In genomic region chr16:24136483-24137148, GRCm38 (mm10) we compare ENCODE assay signal across 18 mouse cellular contexts.
A peak's percentile ranks its signal among the peaks of the same experiment; 100 is the strongest.
DNase-seq lines count a peak whose midpoint lies in the region; ATAC-seq and TF ChIP-seq lines count a peak whose summit lies in the region.
"Had no signal": no experiment of that assay in that cellular context is flagged by ENCODE, and none has a peak within 500 bp of the region (broad histone marks: within the 10 kb centered on the region; RNA-seq: fewer than 3 reads in every experiment).

No protein-coding gene starts in this region.

- no peak overlapping the region for H3K4me2 ChIP-seq in liver, postnatal 0 days (ENCODE audit: low read depth, low read length)
- no peak overlapping the region for H3K4me2 ChIP-seq in liver, embryonic 11.5 days
- H3K4me2 ChIP-seq: forebrain, embryonic 12.5 days; hindbrain, embryonic 14.5 days; limb, embryonic 13.5 days had no signal

- ATAC-seq in liver, postnatal 0 days: no peak
- ATAC-seq in liver, embryonic 11.5 days (replicated peaks; ENCODE audit: low FRiP score): no peak
- ATAC-seq in hematopoietic stem cell, adult 5-6 weeks (replicated peaks in 1 of 2; ENCODE audit: insufficient read depth in 1 of 2, low FRiP score in 2 of 2, low TSS enrichment in 1 of 2, low read depth in 1 of 2, poor library complexity in 2 of 2, severe bottlenecking in 2 of 2): peak; percentile 70 to 86
- ATAC-seq: midbrain, embryonic 16.5 days had no signal

- H3K4me1 ChIP-seq in liver, postnatal 0 days (ENCODE audit: insufficient read depth): peaks cover 6% of the 10 kb centered on the region; the same call in 1 of the 2 replicates
- H3K4me1 ChIP-seq in liver, embryonic 11.5 days (replicated peaks; ENCODE audit: control insufficient read depth, insufficient read depth, low read length): no peaks in the 10 kb centered on the region

- intact Hi-C loops in left cerebral cortex, postnatal 36 days (cut with DNase I): no loop called here

- H3K27ac ChIP-seq in liver, postnatal 0 days (ENCODE audit: low read depth): peak overlapping the region; percentile 13; the same call in 1 of the 2 replicates
- no peak overlapping the region for H3K27ac ChIP-seq in liver, embryonic 11.5 days (ENCODE audit: low read depth, low read length)
- H3K27ac ChIP-seq: embryonic facial prominence, embryonic 10.5 days; forebrain, embryonic 12.5 days; hindbrain, embryonic 14.5 days; limb, embryonic 13.5 days; liver, embryonic 14.5 days had no signal

- TF ChIP-seq CTCF in liver, postnatal 0 days (IDR thresholded peaks at IDR 0.05; ENCODE audit: low read depth): no peak

- H3K36me3 ChIP-seq in liver, postnatal 0 days (replicated peaks; ENCODE audit: insufficient read depth, low read length): no peaks in the 10 kb centered on the region
- no peaks in the 10 kb centered on the region for H3K36me3 ChIP-seq in liver, embryonic 11.5 days (ENCODE audit: control insufficient read depth, insufficient read depth, low read length)
- H3K36me3 ChIP-seq in splenic B cell, adult 2 months (ENCODE audit: control insufficient read depth, insufficient read depth, low read length, poor library complexity, severe bottlenecking): no peaks in the 10 kb centered on the region
- H3K36me3 ChIP-seq: embryonic facial prominence, embryonic 10.5 days; forebrain, embryonic 12.5 days; limb, embryonic 13.5 days had no signal

- 34% methylated on average over 5 of the region's 5 CpGs for WGBS in liver, postnatal 0 days (ENCODE audit: insufficient replicate concordance)
- WGBS in liver, embryonic 11.5 days: 53% methylated on average over 5 of the region's 5 CpGs

- no peak for TF ChIP-seq EP300 in liver, postnatal 0 days (IDR thresholded peaks at IDR 0.05; ENCODE audit: low read depth)

- no peaks in the 10 kb centered on the region for H3K27me3 ChIP-seq in liver, postnatal 0 days (ENCODE audit: insufficient read depth, low read length)
- H3K27me3 ChIP-seq in liver, embryonic 11.5 days (replicated peaks; ENCODE audit: control insufficient read depth, insufficient read depth, low read length): no peaks in the 10 kb centered on the region
- H3K27me3 ChIP-seq in splenic B cell, adult 2 months (ENCODE audit: control insufficient read depth, insufficient read depth, low read length, poor library complexity, severe bottlenecking): no peaks in the 10 kb centered on the region
- H3K27me3 ChIP-seq: forebrain, embryonic 12.5 days; limb, embryonic 13.5 days had no signal

- no peak for DNase-seq in liver, postnatal 0 days
- DNase-seq in liver, embryonic 11.5 days (ENCODE audit: low spot score): no peak
- peak; percentile 86 for DNase-seq in adipocyte (ENCODE audit: low spot score)
- peak; percentile 58 for DNase-seq in splenic B cell, adult 2 months (ENCODE audit: low read depth, low spot score)
- no peak for DNase-seq in right cerebral cortex, adult 2 months (ENCODE audit: low spot score in 2 of 2)
- no peak for DNase-seq in frontal cortex, adult 2 months (ENCODE audit: extremely low spot score in 1 of 2, low spot score in 1 of 2)
- DNase-seq in left cerebral cortex, postnatal 36 days (ENCODE audit: low spot score in 2 of 2): no peak
- DNase-seq: adrenal gland, adult 8-10 months; gastrocnemius, postnatal 25 days; kidney, postnatal 25 days; thymus, postnatal 36 days had no signal

- H3K9me3 ChIP-seq in liver, postnatal 0 days (ENCODE audit: low read length): no peaks in the 10 kb centered on the region
- H3K9me3 ChIP-seq in liver, embryonic 11.5 days (ENCODE audit: control insufficient read depth, low read length): no peaks in the 10 kb centered on the region
- H3K9me3 ChIP-seq: embryonic facial prominence, embryonic 10.5 days; forebrain, embryonic 12.5 days; limb, embryonic 13.5 days had no signal

- no peak overlapping the region for H3K9ac ChIP-seq in liver, postnatal 0 days (replicated peaks)
- H3K9ac ChIP-seq in liver, embryonic 11.5 days (ENCODE audit: low read depth, low read length): no peak overlapping the region
- H3K9ac ChIP-seq: forebrain, embryonic 12.5 days; hindbrain, embryonic 14.5 days; limb, embryonic 13.5 days; liver, embryonic 14.5 days had no signal

- H3K4me3 ChIP-seq in liver, postnatal 0 days (ENCODE audit: low read depth, low read length): no peak overlapping the region
- no peak overlapping the region for H3K4me3 ChIP-seq in liver, embryonic 11.5 days (ENCODE audit: low read depth, low read length)
- H3K4me3 ChIP-seq: embryonic facial prominence, embryonic 10.5 days; forebrain, embryonic 12.5 days; limb, embryonic 13.5 days had no signal

Comparison
In these comparisons a context has a peak if more than half of its experiments do, and no peak if none do; other contexts are left out.
1. ATAC-seq: peak in hematopoietic stem cell, adult 5-6 weeks (2 of 2); none in liver, postnatal 0 days (single experiment) and liver, embryonic 11.5 days (single experiment).
2. DNase-seq: peak in adipocyte (single experiment) and splenic B cell, adult 2 months (single experiment); none in liver, postnatal 0 days (single experiment), liver, embryonic 11.5 days (single experiment), right cerebral cortex, adult 2 months (0 of 2), frontal cortex, adult 2 months (0 of 2) and left cerebral cortex, postnatal 36 days (0 of 2).